Mouse (Mus musculus) liver, embryonic 14.5 days (tissue): Measurements from ENCODE around the gene Cyth4.

ENCODE experiments used
- CTCF ChIP-seq: IDR thresholded peaks from 2 replicates; pipeline ENCODE4 v1.5.1; 2016; ENCODE audit warnings: antibody characterized with exemption, low read depth, control low read depth
- EP300 ChIP-seq: IDR thresholded peaks from 2 replicates; pipeline ENCODE4 v1.6.1; 2016; ENCODE audit warnings: antibody characterized with exemption, low read depth

- no peak for TF ChIP-seq EP300
- peak; percentile 39 for TF ChIP-seq CTCF
Observed at GRCm38 (mm10) chr15:78547415-78548335, 49.2 kb upstream of the Cyth4 start.
